Mouse (Mus musculus): ENCODE data around the gene Trp53i13.

The Trp53i13 gene

DNA sequence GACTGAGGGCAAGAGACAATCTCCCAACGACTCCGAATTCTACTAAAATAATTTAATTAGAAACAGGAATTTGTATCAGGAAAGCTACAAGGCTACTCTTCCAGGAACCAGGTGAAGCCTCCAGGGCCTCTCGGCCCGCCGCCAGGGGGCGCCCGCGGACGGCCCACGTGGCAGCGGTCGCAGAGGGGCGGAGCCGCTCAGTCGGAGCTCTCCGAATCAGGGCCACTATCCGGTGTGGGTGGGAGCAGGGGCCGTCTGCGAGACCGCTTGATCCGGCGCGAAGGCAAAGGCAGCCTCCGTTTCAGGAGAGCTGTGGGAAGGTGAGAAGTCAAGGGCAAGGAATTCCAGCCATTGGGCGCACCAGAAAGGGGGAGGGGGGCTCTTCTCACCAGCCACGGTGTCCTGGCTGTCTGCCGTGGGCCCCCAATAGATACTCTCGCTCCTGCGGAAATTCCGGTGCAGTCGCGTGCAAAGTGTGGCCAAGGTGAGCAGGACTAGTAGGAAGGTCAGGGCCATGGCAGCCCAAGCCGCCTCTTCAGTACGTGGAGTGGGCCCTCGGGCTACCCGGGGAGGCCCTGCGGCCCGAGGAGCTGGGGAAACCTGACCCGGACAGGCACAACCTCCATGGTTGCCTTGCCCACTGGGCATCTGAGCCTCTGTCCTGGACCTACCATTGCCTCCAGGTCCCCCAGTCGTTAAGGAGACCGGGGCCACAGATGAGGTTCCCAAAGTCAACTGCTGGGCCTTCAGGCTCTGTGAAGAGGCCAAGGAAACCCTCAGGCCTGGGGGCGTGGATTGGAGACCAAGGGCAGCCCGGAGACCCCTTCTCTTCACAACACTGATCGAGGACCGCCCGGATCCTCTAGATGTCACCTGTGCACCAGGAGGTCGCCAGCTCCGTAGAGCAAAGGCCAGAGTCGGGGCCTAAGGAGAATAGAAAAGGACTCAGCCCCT is 7.4 kb downstream of the Trp53i13 start:
- peak in 1 of 2 experiments; percentile 68 for DNase-seq (ENCODE audit: low read depth in 1 of 2, low spot score in 2 of 2)

- no peak for DNase-seq (ENCODE audit: low read depth in 1 of 2, low spot score in 2 of 2)
Measured at GRCm38 (mm10) chr11:77507426-77507825, 8.4 kb downstream of the Trp53i13 start.

DNA sequence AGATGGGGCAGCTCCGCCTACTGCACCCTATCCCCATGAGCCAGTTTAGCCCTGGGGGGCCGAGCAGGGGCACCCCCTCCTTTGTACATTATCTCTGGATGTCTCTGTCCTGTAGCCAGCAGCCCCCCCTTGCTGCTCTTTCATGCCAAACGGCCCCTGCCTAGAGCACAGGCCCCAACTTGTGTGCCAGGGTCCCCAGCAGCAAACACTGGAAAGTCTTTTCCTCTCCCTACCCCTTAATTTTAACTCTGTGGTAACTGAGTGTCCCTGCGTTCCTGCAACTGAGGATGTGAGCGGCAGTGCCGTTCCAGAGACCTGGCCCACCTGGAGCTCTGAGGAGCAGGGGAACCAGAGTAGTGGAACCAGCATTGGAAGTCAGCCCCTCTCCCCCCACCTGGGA is 8.8 kb downstream of the Trp53i13 start:
- DNase-seq (ENCODE audit: low read depth in 1 of 2, low spot score in 2 of 2), result no peak

DNA sequence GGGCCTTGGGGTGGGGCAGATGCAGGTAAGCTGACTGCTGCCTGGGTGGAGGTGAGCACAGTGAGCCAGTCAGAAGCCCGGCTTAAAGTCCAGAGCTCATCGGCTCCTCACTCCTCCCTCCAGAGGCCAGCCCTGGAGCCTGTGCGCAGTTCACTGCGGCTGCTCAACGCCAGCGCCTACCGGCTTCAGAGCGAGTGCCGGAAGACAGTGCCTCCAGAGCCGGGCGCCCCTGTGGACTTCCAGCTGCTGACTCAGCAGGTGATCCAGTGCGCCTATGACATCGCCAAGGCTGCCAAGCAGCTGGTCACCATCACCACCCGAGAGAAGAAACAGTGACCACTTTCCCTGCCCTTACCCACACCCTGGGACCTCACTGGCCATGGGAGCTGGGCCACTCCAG is 9.5 kb downstream of the Trp53i13 start:
- no peak for DNase-seq (ENCODE audit: low read depth in 1 of 2, low spot score in 2 of 2)

GRCm38 (mm10) chr11:77505291-77505980 is 10.3 kb downstream of the Trp53i13 start:
- no peak for DNase-seq (ENCODE audit: low read depth in 1 of 2, low spot score in 2 of 2)

GRCm38 (mm10) chr11:77504377-77504776 is 11.4 kb downstream of the Trp53i13 start:
- no peak for DNase-seq (ENCODE audit: low read depth in 1 of 2, low spot score in 2 of 2)

GRCm38 (mm10) chr11:77503511-77503910 is 12.3 kb downstream of the Trp53i13 start:
- no peak for DNase-seq (ENCODE audit: low read depth in 1 of 2, low spot score in 2 of 2)

GRCm38 (mm10) chr11:77502481-77502880 is 13.3 kb downstream of the Trp53i13 start:
- no peak for DNase-seq (ENCODE audit: low read depth in 1 of 2, low spot score in 2 of 2)

DNA sequence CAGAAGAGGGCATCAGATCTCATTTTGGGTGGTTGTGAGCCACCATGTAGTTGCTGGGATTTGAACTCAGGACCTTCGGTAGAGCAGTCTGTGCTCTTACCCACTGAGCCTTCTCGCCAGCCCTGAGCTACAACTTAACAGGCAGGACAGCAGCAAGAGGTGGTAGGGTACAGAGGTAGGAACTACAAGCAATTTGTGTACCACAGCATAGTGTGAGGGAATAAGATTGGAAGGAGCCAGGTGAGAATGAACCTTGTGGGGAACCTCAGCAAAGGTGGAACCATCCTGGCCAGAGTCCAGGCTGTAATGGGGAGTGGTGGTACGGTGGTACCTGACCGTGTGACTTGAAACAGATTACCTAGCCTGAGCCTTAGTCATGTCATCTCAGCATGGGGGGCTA is 13.8 kb downstream of the Trp53i13 start:
- DNase-seq (ENCODE audit: low read depth in 1 of 2, low spot score in 2 of 2), result no peak

DNA sequence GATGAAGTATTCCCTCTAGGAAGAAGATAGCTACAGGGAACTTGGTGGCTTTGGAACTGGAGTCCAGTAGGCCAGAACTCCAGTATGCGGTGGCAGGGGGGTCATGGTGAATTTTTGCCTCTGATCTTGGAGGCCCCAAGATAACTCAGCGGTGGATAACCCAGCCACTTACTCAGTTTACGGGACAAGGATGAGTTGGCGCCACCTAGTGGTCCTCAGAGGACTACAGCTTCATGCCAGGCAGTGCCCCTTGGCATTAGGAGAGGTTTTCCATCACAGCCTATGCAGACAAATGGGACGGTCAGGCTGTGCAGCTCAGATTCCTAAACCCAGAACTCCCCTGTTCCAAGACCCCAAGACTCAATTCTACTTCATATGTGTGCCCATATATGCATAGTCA is 14.4 kb downstream of the Trp53i13 start:
- DNase-seq (ENCODE audit: low read depth in 1 of 2, low spot score in 2 of 2), result peak in 1 of 2 experiments; percentile 60

DNA sequence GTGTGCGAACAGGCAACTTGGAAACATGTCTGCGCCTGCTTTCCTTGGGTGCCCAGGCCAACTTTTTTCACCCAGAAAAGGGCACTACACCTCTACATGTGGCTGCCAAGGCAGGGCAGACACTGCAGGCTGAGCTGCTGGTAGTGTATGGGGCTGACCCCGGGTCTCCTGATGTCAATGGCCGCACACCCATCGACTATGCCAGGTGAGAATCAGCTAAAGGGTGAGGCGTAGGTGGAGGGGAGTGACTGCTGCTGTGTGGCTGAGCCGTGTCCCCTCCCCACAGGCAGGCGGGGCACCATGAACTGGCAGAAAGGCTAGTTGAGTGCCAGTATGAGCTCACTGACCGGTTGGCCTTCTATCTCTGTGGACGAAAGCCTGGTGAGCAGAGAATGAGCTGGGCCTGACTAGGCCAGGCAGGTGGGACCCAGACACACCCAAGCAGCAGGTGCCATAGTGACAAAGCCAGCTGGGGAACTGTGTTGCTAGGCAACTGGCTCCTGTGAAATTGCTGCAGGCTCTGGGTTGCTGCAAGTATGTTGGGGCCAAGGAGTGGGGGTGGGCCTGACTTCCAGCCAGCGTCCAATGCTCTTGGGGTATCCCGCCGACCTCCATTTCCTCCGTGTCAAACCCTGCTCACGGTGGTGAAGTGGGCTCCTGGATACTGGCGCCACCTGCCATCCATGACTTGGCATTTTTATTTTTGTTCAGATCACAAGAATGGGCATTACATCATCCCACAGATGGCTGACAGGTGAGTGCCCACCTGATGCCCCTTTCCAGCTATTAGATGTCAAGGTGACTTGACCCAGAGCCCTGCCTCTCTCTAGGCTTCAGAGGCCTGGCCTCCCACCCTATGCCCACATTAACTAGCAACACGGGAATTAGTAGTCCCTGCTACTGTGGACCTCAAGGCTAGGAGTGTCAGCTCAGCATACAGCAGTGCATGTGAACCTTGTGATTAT is 15.1 kb downstream of the Trp53i13 start:
- DNase-seq (ENCODE audit: low read depth in 1 of 2, low spot score in 2 of 2), result no peak

DNA sequence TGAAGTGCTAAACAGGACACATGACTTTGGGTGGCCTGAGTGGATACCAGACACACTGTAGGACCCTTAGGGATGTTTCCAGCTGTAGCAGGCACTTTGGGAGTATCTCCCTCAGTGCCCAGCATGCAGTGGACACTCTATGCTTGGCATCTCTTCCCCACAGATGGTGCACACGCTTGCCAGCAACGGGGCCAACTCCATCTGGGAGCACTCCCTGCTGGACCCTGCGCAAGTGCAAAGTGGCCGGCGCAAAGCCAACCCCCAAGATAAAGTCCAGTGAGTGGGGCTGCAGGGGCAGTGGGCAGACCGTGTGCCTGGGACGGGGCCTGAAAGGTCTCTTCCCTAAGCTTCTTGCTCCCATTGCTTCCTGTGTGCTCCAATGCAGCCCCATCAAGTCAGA is 16.4 kb downstream of the Trp53i13 start:
- DNase-seq (ENCODE audit: low read depth in 1 of 2, low spot score in 2 of 2), result no peak

DNA sequence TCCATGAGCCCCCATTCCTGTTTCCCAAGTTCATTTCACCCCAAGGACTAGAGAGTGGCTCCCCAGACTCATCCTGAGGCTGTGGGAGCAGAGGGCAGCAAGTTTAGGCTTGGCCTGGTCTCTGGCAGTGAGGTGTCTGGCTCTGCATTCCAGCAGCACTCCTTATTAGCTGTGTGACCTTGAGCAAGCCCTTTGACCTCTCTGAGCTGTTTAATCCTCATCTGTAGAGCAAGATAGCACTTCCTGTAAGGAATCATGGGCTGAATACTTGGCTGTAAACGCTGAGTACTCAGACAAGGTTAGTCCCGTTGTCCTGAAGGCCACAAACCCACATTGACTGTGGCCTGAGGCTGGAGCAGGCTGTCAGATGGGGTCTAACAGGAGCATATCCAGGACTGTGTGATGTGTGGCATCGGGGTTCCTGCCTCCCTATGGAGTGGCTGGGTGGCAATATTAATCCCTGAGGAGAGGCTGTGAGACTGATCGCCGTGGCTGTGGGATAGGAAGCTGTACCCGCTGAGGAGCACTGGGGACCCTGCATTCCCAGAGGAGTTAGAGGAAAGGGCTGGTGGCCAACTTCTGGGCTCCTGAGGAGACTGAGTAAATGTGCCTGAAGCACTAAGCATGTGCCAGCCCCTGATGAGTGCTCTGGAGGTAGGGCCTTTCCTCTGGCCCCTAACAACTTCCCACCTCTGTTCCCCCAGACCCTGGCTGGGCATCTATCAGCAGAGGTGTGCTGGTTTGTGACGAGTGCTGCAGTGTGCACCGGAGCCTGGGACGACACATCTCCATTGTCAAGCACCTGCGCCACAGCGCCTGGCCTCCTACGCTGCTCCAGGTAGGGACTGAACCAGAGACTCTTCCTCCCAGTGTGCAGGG is 17.3 kb downstream of the Trp53i13 start:
- DNase-seq (ENCODE audit: low read depth in 1 of 2, low spot score in 2 of 2), result no peak

GRCm38 (mm10) chr11:77497851-77498250 is 17.9 kb downstream of the Trp53i13 start:
- DNase-seq (ENCODE audit: low read depth in 1 of 2, low spot score in 2 of 2), result no peak

DNA sequence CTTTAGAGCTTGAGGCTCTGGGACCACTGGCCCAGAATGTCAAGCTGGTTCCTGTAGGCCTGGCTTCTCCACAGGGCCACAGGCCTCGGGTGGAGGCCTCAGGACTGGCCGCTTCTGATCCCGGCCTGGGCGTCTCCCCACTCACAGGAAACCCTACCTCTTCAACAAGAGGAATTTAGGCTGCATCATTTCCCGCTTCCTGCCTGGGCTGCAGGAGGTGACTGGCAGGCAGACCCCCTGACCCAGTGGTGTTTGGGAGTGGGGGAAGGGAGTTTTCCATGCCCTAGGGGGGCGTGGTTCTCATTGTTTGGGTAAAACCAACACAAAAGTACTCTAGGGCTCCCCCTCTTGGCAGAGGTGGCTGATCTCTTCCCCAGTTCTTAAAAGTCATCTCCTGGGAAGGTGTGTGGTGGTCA is 18.4 kb downstream of the Trp53i13 start:
- DNase-seq (ENCODE audit: low read depth in 1 of 2, low spot score in 2 of 2), result no peak

GRCm38 (mm10) chr11:77495507-77495906 is 20.3 kb downstream of the Trp53i13 start:
- DNase-seq (ENCODE audit: low read depth in 1 of 2, low spot score in 2 of 2), result no peak

DNA sequence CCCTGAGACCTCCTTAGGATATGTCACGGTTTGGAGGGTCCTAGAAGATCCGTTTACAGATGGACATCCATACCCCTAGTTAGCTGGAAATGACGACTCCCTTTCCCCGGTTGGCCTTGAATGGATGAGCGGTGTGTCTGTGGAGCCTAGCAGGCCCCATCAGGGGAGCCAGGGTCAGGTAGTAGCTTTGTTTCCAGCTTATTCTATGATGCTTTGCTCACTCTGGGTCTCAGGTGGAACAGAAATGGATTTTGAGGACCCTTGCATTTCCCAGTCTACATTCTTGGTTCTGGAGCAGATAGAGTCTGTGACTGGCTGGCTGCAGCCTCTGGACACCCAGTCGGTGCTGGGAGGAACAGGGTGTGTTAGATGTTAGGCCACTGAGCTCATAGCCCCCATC is 21.0 kb downstream of the Trp53i13 start:
- no peak for DNase-seq (ENCODE audit: low read depth in 1 of 2, low spot score in 2 of 2)

- DNase-seq (ENCODE audit: low read depth in 1 of 2, low spot score in 2 of 2), result no peak
Measured at GRCm38 (mm10) chr11:77494344-77494676, 21.5 kb downstream of the Trp53i13 start.

GRCm38 (mm10) chr11:77493512-77494343 is 22.1 kb downstream of the Trp53i13 start, which contains the start of gene Git1:
Git1 (plus strand) TSS chr11:77493562.
- DNase-seq (ENCODE audit: low read depth in 1 of 2, low spot score in 2 of 2), result no peak
